Mouse (Mus musculus): ENCODE data around the gene Kif26a.

The Kif26a gene

DNA sequence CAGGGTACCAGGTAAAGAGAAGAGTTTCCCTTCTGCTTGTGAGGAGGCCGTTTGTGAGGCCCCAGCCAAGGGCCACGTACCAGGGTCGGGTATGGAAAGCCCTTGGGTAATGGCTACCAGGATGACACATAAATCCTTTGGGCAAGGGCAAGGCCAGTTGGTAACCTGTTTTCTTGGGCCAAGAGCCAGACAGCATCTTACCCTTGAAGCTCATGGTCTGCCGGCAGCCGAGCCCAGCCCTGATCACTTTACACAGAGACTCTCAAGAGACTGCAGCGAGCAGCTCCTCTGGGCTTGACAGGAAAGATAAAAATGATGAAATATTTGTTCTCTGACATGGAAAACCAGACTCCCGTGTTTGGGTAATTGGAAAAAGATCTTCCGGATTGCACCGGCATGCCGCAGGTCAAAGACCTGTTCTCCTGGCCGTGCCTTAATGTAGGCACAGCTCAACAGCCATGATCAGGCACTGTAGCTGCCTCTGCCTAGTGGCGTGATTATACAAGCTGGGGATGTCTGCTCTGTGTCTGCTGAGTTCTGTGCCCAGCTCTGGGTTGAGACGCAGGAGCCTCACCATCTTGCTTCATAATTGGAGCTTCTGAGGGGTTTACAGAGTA lies 77.8 kb downstream of the Kif26a start:
- no peak for DNase-seq

DNA sequence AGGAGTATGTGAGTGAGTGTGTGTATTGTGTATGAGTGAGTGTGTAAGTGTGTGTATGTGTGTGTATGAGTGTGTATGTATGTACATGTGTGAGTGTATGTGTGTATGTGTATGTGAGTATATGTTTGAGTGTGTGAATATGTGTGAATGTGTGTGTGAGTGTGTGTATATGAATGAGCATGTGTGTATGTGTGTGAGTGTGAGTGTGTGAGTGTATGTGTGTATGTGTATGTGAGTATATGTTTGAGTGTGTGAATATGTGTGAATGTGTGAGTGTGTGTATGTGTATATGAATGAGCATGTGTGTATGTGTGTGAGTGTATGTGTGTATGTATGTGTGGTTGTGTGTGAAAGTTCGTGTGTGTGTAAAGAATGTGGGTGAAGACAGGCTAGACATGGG lies 80.2 kb downstream of the Kif26a start:
- DNase-seq, result no peak

DNA sequence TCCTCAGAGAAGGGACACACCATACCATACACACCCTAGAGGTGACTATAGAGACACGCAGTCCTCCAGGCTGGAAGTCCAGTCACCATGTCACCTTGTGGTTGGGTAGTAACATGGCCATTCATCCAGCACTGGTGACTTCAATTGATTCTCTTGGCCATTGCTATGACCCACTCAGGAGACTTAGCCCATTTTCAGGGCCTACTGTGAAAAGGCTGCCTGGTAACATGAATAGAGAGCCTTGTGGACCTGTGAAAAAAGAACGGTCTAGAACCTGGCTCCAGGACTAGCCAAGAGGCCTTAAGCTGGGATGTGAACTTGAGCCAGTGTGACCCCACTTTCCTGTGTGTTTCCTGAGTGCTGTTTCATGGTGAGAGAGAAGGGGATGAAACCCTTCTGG lies 80.6 kb downstream of the Kif26a start:
- DNase-seq, result peak; percentile 28 to 53

DNA sequence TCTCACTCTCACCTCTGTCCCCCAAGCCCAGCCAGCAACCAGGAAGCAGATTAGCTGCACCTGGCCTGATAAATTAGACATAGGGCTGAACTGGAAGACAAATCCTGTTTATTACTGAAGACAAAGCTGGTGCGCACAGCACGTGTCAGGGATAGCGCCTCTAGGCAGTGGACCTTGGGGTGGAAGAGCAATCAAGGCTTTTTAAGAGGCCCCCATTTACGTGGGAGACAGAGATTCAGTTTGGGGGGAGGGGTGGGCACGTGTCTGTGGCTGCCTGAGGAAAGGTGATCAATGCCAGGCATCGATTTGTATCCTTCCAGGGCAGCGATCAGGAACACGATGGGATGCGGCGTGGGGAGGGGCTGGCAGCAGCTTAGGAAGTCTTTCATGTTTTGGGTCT lies 83.1 kb downstream of the Kif26a start:
- no peak for DNase-seq

DNA sequence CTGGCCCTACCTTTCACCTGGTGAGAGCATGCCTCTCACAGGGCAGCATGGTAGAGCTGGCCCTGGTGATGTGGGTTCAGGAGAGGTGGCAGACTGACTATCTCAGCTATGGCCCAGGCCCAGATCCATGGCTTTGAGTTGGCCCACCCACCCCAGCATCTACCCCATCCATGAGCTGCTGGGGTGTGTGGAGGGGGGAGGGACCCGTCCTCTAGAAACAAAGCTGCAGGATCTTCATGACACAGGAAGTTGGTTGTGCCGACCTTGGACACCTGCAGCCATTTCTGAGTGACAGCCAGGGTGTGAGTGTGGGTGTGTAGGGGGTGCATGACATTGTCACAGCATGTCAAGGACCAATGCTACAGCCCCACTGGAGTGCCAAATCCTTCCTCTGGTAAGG lies 84.2 kb downstream of the Kif26a start:
- DNase-seq, result no peak
